Mouse (Mus musculus): ENCODE measurements around the gene Scaper.

DNA sequence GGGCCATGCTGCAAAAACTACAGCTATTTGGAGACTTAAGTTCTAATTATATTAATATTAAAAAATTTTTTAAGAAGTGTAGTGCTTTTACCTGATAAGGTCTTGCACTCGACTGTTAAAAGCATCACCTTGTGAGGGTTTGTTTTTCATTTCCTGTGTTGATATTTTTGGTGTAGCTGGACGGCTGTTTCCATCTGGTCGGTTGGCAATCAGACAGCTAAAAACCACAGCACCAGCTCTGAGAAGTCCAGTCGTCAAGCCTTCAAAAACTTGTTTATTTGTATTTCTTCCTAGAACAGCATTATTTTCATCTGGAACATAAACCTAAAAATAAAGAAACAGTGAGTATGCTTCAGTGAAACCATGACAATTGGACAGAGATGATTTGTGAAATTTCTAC is 328.2 kb downstream of the Scaper start:
- TF ChIP-seq HCFC1 (IDR thresholded peaks at IDR 0.05; ENCODE audit: borderline replicate concordance, insufficient read depth, low read length) (no peak), MAFK (IDR thresholded peaks at IDR 0.05; ENCODE audit: insufficient read depth, low read depth, low read length) (no peak), ZC3H11A (IDR thresholded peaks at IDR 0.05; ENCODE audit: borderline replicate concordance, low read depth, low read length) (no peak), ZNF384 (IDR thresholded peaks at IDR 0.05; ENCODE audit: low read depth, low read length) (no peak), CHD2 (IDR thresholded peaks at IDR 0.05; ENCODE audit: low read depth, low read length) (no peak)
